In the genomic region with DNA sequence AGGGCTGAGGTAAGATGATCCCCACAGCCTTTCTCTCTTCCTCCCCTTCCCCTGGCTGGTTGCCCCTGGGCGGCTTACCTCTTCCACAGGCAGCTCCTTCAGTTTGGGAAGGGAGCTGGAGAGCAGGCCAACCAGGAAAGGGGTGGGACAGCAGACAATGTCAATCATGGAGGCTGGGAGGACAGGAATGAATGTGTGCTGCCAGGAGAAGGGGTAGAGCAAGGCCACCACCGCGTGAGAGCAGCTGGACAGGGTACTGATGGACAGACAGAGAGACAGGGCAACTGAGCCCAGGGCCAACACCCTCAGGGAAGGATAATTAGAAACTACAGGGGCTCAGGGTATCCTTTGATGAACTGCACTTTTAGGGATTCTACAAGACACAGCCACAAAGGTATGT, we compare ENCODE assay signal across 26 mouse cellular contexts. TPM values are rescaled to one million over a fixed set of nuclear protein-coding genes. Genes with fewer than 3 reads are reported as not detected.
A peak's percentile ranks its signal among the peaks of the same experiment; 100 is the strongest.
DNase-seq lines count a peak whose midpoint lies in the region; ATAC-seq lines count a peak whose summit lies in the region.
"Had no signal": no experiment of that assay in that cellular context is flagged by ENCODE, and none has a peak within 500 bp of the region (broad histone marks: within the 10 kb centered on the region; RNA-seq: fewer than 3 reads in every experiment).

No protein-coding gene starts in this region.

- DNase-seq in embryonic facial prominence, embryonic 10.5 days (ENCODE audit: low spot score): no peak
- DNase-seq in kidney, postnatal 10 days: peak; percentile 3
- DNase-seq in R1 (ENCODE audit: low read depth, low spot score): peak; percentile 21
- DNase-seq: adrenal gland, adult 8-10 months; cerebellum, adult 11-12 months; cerebellum, adult 9-11 months; embryo, embryonic 11 days; kidney, adult 2 months; layer of hippocampus, adult 9-11 months; lung, embryonic 14.5 days; midbrain, embryonic 14.5 days; retina, postnatal 1 day; right cerebral cortex, postnatal 14 days had no signal

- H3K9me3 ChIP-seq in embryonic facial prominence, embryonic 13.5 days: no peaks in the 10 kb centered on the region
- no peaks in the 10 kb centered on the region for H3K9me3 ChIP-seq in embryonic facial prominence, embryonic 10.5 days
- no peaks in the 10 kb centered on the region for H3K9me3 ChIP-seq in kidney, embryonic 16.5 days (ENCODE audit: low read length)
- no peaks in the 10 kb centered on the region for H3K9me3 ChIP-seq in embryonic facial prominence, embryonic 15.5 days (replicated peaks)
- no peaks in the 10 kb centered on the region for H3K9me3 ChIP-seq in intestine, embryonic 16.5 days (ENCODE audit: control insufficient read depth, low read length)
- H3K9me3 ChIP-seq: forebrain, embryonic 13.5 days; heart, embryonic 13.5 days; hindbrain, embryonic 15.5 days; limb, embryonic 10.5 days; limb, embryonic 15.5 days; neural tube, embryonic 12.5 days had no signal

- no peaks in the 10 kb centered on the region for H3K27me3 ChIP-seq in embryonic facial prominence, embryonic 13.5 days
- no peaks in the 10 kb centered on the region for H3K27me3 ChIP-seq in embryonic facial prominence, embryonic 10.5 days (replicated peaks; ENCODE audit: low read depth, poor library complexity, severe bottlenecking)
- H3K27me3 ChIP-seq in kidney, embryonic 16.5 days (ENCODE audit: insufficient read depth, low read length): no peaks in the 10 kb centered on the region
- no peaks in the 10 kb centered on the region for H3K27me3 ChIP-seq in embryonic facial prominence, embryonic 15.5 days
- no peaks in the 10 kb centered on the region for H3K27me3 ChIP-seq in intestine, embryonic 16.5 days (replicated peaks; ENCODE audit: control insufficient read depth, insufficient read depth, low read length)
- H3K27me3 ChIP-seq: forebrain, embryonic 13.5 days; heart, embryonic 13.5 days; hindbrain, embryonic 15.5 days; limb, embryonic 15.5 days; neural tube, embryonic 12.5 days; Patski had no signal

- 53% methylated on average over 3 of the region's 3 CpGs for WGBS in embryonic facial prominence, embryonic 13.5 days
- 55% methylated on average over 3 of the region's 3 CpGs for WGBS in embryonic facial prominence, embryonic 10.5 days
- WGBS in kidney, embryonic 16.5 days: 66% methylated on average over 3 of the region's 3 CpGs
- WGBS in embryonic facial prominence, embryonic 15.5 days: 49% methylated on average over 3 of the region's 3 CpGs
- WGBS in intestine, embryonic 16.5 days: 79% methylated on average over 3 of the region's 3 CpGs

- no peak for ATAC-seq in embryonic facial prominence, embryonic 13.5 days (ENCODE audit: insufficient number of reproducible peaks, insufficient read depth, low FRiP score, low TSS enrichment, low read depth)
- ATAC-seq in kidney, embryonic 16.5 days (ENCODE audit: low FRiP score, low TSS enrichment): no peak
- no peak for ATAC-seq in embryonic facial prominence, embryonic 15.5 days (ENCODE audit: insufficient number of reproducible peaks, low FRiP score, low TSS enrichment, low read depth)
- ATAC-seq in intestine, embryonic 16.5 days: no peak
- ATAC-seq: Patski had no signal

- peaks cover 85% of the 10 kb centered on the region for H3K36me3 ChIP-seq in embryonic facial prominence, embryonic 13.5 days
- peaks cover 92% of the 10 kb centered on the region for H3K36me3 ChIP-seq in embryonic facial prominence, embryonic 10.5 days (replicated peaks)
- peaks cover 43% of the 10 kb centered on the region for H3K36me3 ChIP-seq in kidney, embryonic 16.5 days (ENCODE audit: insufficient read depth, low read length)
- H3K36me3 ChIP-seq in embryonic facial prominence, embryonic 15.5 days: peaks cover 81% of the 10 kb centered on the region
- H3K36me3 ChIP-seq in intestine, embryonic 16.5 days (ENCODE audit: control insufficient read depth, insufficient read depth, low read length): peaks cover 17% of the 10 kb centered on the region

- H3K27ac ChIP-seq in embryonic facial prominence, embryonic 13.5 days: peak overlapping the region; percentile 48; the same call in 1 of the 2 replicates
- H3K27ac ChIP-seq in embryonic facial prominence, embryonic 10.5 days (replicated peaks): no peak overlapping the region
- no peak overlapping the region for H3K27ac ChIP-seq in kidney, embryonic 16.5 days (ENCODE audit: low read length)
- 0 out of 2 replicates have a peak overlapping the region, but pooled peaks have one; percentile 39 for H3K27ac ChIP-seq in embryonic facial prominence, embryonic 15.5 days (replicated peaks)
- no peak overlapping the region for H3K27ac ChIP-seq in intestine, embryonic 16.5 days (ENCODE audit: low read length)
- H3K27ac ChIP-seq: forebrain, embryonic 13.5 days; heart, embryonic 13.5 days; hindbrain, embryonic 15.5 days; kidney, postnatal 0 days; limb, embryonic 10.5 days; limb, embryonic 15.5 days; liver, embryonic 14.5 days; neural tube, embryonic 12.5 days had no signal

- no peak overlapping the region for H3K9ac ChIP-seq in embryonic facial prominence, embryonic 13.5 days
- no peak overlapping the region for H3K9ac ChIP-seq in kidney, embryonic 16.5 days (replicated peaks; ENCODE audit: low read length)
- H3K9ac ChIP-seq in embryonic facial prominence, embryonic 15.5 days: no peak overlapping the region
- no peak overlapping the region for H3K9ac ChIP-seq in intestine, embryonic 16.5 days (ENCODE audit: low read depth, low read length)
- H3K9ac ChIP-seq: forebrain, embryonic 13.5 days; heart, embryonic 13.5 days; limb, embryonic 15.5 days; liver, embryonic 14.5 days; lung, embryonic 14.5 days; neural tube, embryonic 12.5 days had no signal

- peaks cover 5% of the 10 kb centered on the region; the same call in 1 of the 2 replicates for H3K4me1 ChIP-seq in embryonic facial prominence, embryonic 13.5 days
- no peaks in the 10 kb centered on the region for H3K4me1 ChIP-seq in embryonic facial prominence, embryonic 10.5 days
- no peaks in the 10 kb centered on the region for H3K4me1 ChIP-seq in kidney, embryonic 16.5 days (ENCODE audit: insufficient read depth, low read length)
- peaks cover 22% of the 10 kb centered on the region for H3K4me1 ChIP-seq in embryonic facial prominence, embryonic 15.5 days
- no peaks in the 10 kb centered on the region for H3K4me1 ChIP-seq in intestine, embryonic 16.5 days (ENCODE audit: control insufficient read depth, insufficient read depth, low read length)
- H3K4me1 ChIP-seq: forebrain, embryonic 13.5 days; hindbrain, embryonic 15.5 days; limb, embryonic 10.5 days; neural tube, embryonic 12.5 days had no signal

- no peak overlapping the region for H3K4me3 ChIP-seq in embryonic facial prominence, embryonic 13.5 days
- H3K4me3 ChIP-seq in embryonic facial prominence, embryonic 10.5 days: no peak overlapping the region
- no peak overlapping the region for H3K4me3 ChIP-seq in kidney, embryonic 16.5 days (ENCODE audit: low read length)
- no peak overlapping the region for H3K4me3 ChIP-seq in embryonic facial prominence, embryonic 15.5 days (replicated peaks)
- H3K4me3 ChIP-seq in intestine, embryonic 16.5 days (ENCODE audit: low read length): no peak overlapping the region
- H3K4me3 ChIP-seq: forebrain, embryonic 13.5 days; heart, embryonic 13.5 days; hindbrain, embryonic 15.5 days; limb, embryonic 10.5 days; limb, embryonic 15.5 days; neural tube, embryonic 12.5 days had no signal

- H3K4me2 ChIP-seq in embryonic facial prominence, embryonic 13.5 days: no peak overlapping the region
- H3K4me2 ChIP-seq in kidney, embryonic 16.5 days (replicated peaks; ENCODE audit: low read depth, low read length): no peak overlapping the region
- no peak overlapping the region for H3K4me2 ChIP-seq in embryonic facial prominence, embryonic 15.5 days (replicated peaks)
- no peak overlapping the region for H3K4me2 ChIP-seq in intestine, embryonic 16.5 days (ENCODE audit: low read depth, low read length)
- H3K4me2 ChIP-seq: forebrain, embryonic 13.5 days; heart, embryonic 13.5 days; hindbrain, embryonic 15.5 days; limb, embryonic 15.5 days; lung, embryonic 14.5 days; neural tube, embryonic 12.5 days had no signal

RNA-seq across cellular contexts. Expression of a gene that starts 8.6 kb away (rescaled TPM):
- 154 and 159 TPM in 2 replicates for polyA plus RNA-seq in embryonic facial prominence, embryonic 13.5 days (2015; fragmentation: Nextera tagmentation; extraction: Ambion mirVana)
- polyA plus RNA-seq in embryonic facial prominence, embryonic 10.5 days (2016; fragmentation: Nextera tagmentation; extraction: Ambion mirVana): 132 and 136 TPM in 2 replicates
- 122 and 129 TPM in 2 replicates for polyA plus RNA-seq in kidney, embryonic 16.5 days (2015; fragmentation: Nextera tagmentation; extraction: Ambion mirVana)
- polyA plus RNA-seq in embryonic facial prominence, embryonic 15.5 days (2015; fragmentation: Nextera tagmentation; extraction: Ambion mirVana): 140 and 145 TPM in 2 replicates
- 115 and 131 TPM in 2 replicates for polyA plus RNA-seq in intestine, embryonic 16.5 days (2015; fragmentation: Nextera tagmentation; extraction: Ambion mirVana)

RNA-seq across cellular contexts. Expression of a gene that starts 19.6 kb away (rescaled TPM):
- 1.3 and 2.4 TPM in 2 replicates for polyA plus RNA-seq in embryonic facial prominence, embryonic 13.5 days (2015; fragmentation: Nextera tagmentation; extraction: Ambion mirVana)
- 0.15 and 0.22 TPM in 2 replicates for polyA plus RNA-seq in embryonic facial prominence, embryonic 10.5 days (2016; fragmentation: Nextera tagmentation; extraction: Ambion mirVana)
- polyA plus RNA-seq in kidney, embryonic 16.5 days (2015; fragmentation: Nextera tagmentation; extraction: Ambion mirVana): 0.03 TPM in 1 of 2 replicates, not detected in the other
- polyA plus RNA-seq in embryonic facial prominence, embryonic 15.5 days (2015; fragmentation: Nextera tagmentation; extraction: Ambion mirVana): 3.9 and 5.6 TPM in 2 replicates
- 0.01 TPM in 1 of 2 replicates, not detected in the other for polyA plus RNA-seq in intestine, embryonic 16.5 days (2015; fragmentation: Nextera tagmentation; extraction: Ambion mirVana)
- polyA plus RNA-seq: heart, embryonic 13.5 days had no signal

Comparison
In these comparisons a context has a peak if more than half of its experiments do, and no peak if none do; other contexts are left out.
1. H3K27ac ChIP-seq: peak in embryonic facial prominence, embryonic 13.5 days (single experiment) and embryonic facial prominence, embryonic 15.5 days (single experiment); none in embryonic facial prominence, embryonic 10.5 days (single experiment), kidney, embryonic 16.5 days (single experiment) and intestine, embryonic 16.5 days (single experiment).